Mouse (Mus musculus): ENCODE measurements at regions not wholly inside any gene's neighbourhood (a gene's known extent, or its start where the extent isn't known, plus 50 kb on each side); places are given as distances from the start of the nearest gene placed in this dataset.

- TF ChIP-seq GATA1 (IDR thresholded peaks at IDR 0.05; ENCODE audit: low read length), result no peak
- no peak for TF ChIP-seq TAL1 (IDR thresholded peaks at IDR 0.05; ENCODE audit: low read length)
Observed at GRCm38 (mm10) chr12:107156791-107157428, 331.5 kb upstream of the 3110018I06Rik start.
